Comparison of ENCODE assay signal across 1 mouse cellular context in genomic region chr1:36512089-36512965, GRCm38 (mm10).
TF ChIP-seq lines count a peak whose summit lies in the region.

No protein-coding gene starts in this region.

TF ChIP-seq in myocyte, 11 proteins besides CTCF, POLR2A, EP300 and RAD21:
- TF ChIP-seq MYOD1 (IDR thresholded peaks at IDR 0.05; ENCODE audit: control insufficient read depth in 1 of 3, insufficient read length in 2 of 3, low read depth in 2 of 3) (peak in 2 of 3 experiments; percentile 31 to 72), MAX (IDR thresholded peaks at IDR 0.05; ENCODE audit: low read depth) (no peak), MYOG (IDR thresholded peaks at IDR 0.05; ENCODE audit: control insufficient read depth in 1 of 3, insufficient read depth in 1 of 3, insufficient read length in 2 of 3, low read depth in 2 of 3) (peak in 2 of 3 experiments; percentile 65 to 68)
